Mouse (Mus musculus) embryonic fibroblast, embryonic 13.5 days (primary cell): Measurements from ENCODE around the gene Zfp629.

Experiments used
- CTCF ChIP-seq: IDR thresholded peaks from 2 replicates; pipeline ENCODE4 v1.5.1; 2011; ENCODE audit warnings: mild to moderate bottlenecking, control low read depth, low read length, moderate library complexity, borderline replicate concordance; ENCODE audit not compliant: insufficient read depth
- POLR2A ChIP-seq: IDR thresholded peaks from 2 replicates; pipeline ENCODE4 v1.6.1; 2011; ENCODE audit warnings: low read depth, mild to moderate bottlenecking, control low read depth, low read length, moderate library complexity

GRCm38 (mm10) chr7:127564381-127565150 is 51.0 kb downstream of the Zfp629 start:
- no peak for TF ChIP-seq CTCF
- TF ChIP-seq POLR2A: no peak
